Mouse (Mus musculus) frontal cortex, adult 2 months (tissue): ENCODE results near the gene Zfp777. TPM values are rescaled to one million over a fixed set of nuclear protein-coding genes. Genes with fewer than 3 reads are reported as not detected.

Source experiments
- DNase-seq, 2 experiments: peaks; one replicate each; pipeline ENCODE4 v3.0.0; 2022; ENCODE audit warnings: low spot score in 1 of 2; ENCODE audit errors: extremely low spot score in 1 of 2
- polyA plus RNA-seq: library from polyadenylated mRNA; depleted of rRNA; stranded (reverse); fragments of >200 nt; gene quantifications from 2 replicates; pipeline ENCODE4 v1.2.3, GENCODE M21; 2012; rRNA removed

Gene Zfp777
- polyA plus RNA-seq, 1 experiment = 22.9 TPM

DNA sequence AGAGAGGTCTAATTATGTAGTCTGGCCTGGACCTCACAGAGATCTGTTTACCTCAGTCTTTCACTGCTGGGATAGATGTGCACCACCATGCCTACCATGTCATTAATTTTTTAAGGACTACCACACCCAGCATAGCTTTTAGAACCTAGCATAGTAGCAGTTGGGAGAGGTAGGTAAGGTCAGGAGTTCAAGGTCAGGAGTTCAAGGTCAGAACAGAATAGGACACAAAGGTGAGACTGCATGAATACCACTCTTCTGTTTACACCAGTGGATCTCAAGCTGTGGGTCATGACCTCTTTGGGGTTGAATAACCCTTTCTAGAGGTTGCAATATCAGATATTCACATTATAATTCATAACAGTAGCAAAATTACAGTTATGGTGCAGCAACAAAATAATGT is 16.1 kb downstream of the Zfp777 start:
- DNase-seq = no peak

DNA sequence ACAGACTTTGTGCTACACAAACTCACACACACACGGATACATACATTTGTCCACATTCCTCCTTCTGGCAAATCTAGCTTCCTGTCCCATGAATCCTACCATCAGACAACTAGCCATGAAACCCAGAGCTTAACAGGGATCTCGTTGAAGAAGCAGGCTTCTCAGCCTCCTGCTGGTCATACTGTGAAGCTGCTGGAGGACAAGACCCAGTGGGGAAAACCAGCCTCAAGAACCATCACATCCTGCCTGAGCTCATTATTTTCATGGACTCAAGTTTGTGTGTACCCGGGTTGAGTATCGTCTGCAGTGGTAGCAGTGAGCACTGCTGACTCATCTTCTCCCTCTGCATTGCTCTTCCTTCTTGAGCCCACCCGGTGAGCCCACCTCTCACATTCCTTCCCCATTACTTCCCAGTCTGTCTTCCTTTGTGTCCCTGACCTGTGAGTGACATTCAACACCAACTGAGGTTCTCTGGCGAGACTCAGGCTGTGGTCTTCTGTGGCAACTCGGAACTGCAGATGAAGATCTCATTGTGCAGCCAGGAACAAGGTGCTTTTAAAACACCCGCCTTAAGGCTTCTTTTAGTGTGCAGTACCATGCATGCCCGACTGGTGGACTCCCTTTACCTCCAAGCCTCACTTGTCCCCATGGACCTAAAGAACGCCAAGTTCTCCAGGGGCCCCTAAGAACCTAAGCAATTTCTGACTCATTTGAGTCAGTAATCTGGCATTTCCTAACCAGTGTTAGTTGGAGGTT is 22.6 kb downstream of the Zfp777 start:
- no peak for DNase-seq

DNA sequence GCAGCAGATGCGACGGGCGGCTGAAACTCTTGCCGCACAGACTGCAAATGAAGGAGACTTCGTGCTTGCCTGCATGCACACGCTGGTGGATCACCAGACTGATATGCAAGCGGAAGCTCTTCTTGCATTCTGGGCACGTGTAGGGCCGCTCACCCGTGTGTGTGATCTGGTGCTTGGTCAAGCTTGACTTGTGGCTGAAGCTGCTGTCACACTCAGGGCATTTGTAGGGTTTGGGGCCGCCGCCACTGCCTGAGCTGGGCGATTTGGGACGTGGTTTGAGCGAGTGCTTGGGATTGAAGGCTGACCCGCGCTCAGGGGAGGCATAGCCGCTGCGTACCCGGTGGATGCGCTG is 23.7 kb downstream of the Zfp777 start:
- no peak for DNase-seq

DNA sequence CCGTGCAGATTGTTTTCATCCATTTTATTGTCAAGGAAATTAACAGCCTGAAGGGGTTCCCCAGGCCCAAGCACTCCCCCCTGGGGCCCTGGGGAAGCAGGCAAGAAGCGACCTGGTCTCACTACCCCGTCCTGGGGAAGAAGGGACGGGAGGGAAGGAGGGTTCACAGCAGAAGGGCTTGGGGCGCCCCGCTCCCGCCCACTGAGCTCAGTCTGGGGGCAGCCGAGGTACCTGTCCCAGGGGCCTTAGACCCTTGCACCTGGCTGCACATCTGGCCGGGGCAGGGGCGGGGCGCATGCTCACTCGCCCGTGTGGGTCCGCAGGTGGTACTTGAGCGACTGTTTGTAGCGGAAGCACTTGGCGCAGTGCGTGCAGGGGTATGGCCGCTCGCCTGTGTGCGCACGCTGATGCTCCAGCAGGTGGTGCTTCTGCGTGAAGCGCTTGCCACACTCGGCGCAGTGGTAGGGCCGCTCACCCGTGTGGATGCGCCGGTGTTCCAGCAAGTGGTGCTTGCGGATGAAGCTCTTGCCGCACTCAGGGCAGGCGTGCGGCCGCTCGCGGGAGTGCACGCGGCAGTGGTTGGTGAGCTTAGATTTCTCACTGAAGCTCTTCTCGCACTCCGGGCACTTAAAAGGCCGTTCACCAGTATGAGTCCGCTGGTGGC is 24.2 kb downstream of the Zfp777 start:
- no peak for DNase-seq

- no peak for DNase-seq
Measured at GRCm38 (mm10) chr6:48022672-48023071, 26.0 kb downstream of the Zfp777 start.

DNA sequence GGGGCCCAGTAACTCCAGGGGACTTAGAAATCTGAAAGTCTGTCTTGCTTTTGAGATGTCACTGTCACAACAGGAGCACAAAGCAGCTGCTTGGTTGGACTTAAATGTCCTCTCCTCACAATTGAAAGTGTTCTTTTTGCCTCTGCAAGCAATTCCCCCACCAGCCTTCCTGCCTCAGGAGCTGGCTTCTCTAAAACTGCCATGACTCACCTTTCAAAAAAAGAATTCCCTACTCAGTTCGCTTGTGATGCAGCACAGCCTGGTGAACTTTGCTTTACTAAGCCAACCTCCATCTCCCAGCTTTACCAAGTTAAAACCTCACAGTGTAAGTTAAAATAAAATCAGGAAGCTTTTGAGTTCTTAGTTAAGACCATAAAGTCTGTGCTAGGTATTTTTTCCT is 27.0 kb downstream of the Zfp777 start:
- peak in 1 of 2 experiments; percentile 61 for DNase-seq

DNA sequence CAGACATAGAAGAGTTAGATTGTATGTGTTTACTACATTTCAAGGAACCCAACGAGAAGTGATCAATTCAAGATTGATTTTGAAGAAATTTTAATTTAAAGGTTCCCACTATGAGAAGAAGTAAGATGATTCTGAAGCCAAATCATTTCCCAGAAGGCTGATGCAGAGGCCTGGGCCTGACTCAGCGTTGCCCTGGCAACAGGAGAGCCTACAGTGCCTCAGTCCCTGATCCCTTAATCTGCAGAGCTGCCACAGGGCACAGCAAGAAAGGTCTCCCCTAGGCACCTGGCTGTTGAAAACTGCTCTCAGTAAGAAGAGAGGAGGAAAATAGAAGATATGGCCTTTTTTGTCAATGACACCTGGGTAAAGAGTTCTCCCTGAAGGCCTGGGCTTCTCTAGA is 28.7 kb downstream of the Zfp777 start:
- peak in 1 of 2 experiments; percentile 64 for DNase-seq

DNA sequence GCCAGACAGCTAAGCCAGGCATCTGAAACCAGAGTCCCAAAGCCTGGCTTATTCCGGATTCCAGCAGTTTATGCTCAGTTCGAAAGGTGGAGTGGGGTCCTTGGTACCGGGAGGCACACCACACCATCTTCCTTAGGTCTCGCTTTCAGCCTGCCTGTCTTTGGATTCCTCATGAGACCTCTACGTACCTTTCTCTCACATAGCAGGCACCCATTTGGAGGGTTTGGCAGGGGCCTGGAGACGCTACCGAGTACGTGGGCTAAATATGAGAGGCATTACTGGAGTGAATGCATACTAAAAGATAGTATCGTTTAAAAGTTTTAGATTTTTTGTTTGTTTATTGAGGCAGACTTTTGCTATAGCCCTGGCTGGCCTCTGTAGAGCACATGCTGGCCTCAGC is 31.9 kb downstream of the Zfp777 start:
- no peak for DNase-seq

GRCm38 (mm10) chr6:48016090-48016521 is 32.6 kb downstream of the Zfp777 start:
- DNase-seq = peak in 1 of 2 experiments; percentile 62

DNA sequence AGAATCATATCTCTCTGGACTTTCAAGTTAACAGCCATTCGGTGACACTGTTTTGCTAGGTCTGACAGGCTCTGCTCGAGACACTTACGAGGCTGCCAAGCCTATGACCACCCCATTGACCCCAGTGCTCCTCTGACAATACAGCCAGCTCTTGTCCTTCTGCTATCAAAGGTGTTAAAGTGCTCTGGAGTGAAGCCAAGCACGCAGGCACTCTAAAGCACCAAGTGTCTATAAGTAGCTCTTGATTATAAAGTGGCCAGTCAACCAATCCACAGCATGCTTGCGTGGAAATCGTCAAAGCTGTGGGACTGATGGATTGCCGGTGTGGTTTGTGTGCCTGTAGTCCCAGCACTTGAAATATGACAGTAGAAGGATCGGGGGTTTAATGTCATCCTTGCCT is 38.0 kb downstream of the Zfp777 start:
- DNase-seq = no peak

GRCm38 (mm10) chr6:47995661-47996060 is 53.0 kb downstream of the Zfp777 start:
- DNase-seq = no peak

DNA sequence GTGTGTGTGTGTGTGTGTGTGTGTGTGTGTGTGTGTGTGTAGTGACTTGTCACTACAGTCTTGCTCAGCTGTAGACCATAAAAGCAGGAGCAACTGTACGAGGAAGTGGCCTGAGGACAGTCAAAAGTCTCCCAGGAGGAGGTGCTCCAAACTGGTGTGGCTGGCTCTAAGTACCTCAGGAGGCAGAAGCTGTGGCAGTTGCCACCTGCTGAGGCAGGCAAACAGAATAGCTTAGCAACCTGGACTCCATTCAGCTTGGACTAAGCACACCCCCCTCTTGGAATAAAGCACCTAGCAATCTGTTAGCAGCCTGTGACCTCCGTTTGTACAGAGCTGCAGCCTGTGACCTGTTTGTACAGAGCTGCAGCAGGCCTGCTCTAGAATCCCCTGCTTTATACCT is 64.8 kb downstream of the Zfp777 start:
- DNase-seq = no peak

GRCm38 (mm10) chr6:47978897-47979368 is 69.8 kb downstream of the Zfp777 start:
- DNase-seq = peak; percentile 69 to 88

DNA sequence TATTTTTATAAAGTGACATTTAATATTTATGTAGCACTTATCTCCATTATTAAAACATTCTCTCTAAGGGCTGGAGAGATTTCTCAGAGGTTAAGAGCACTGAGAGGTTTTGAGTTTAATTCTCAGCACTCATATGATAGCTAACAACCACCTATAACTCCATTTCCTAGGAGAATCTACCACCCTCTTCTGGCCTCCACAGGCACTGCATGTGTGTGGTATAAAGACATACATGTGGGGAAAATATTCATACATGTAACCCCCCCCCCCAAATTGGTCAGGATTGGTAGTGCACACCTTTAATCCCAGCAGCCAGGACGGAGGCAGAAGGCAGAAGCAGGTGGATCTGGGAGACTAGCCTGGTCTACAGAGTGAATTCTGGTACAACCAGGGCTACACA is 74.1 kb downstream of the Zfp777 start:
- no peak for DNase-seq

Other genes with a start within 250 kb of the Zfp777 start
- 35.4 and 36.8 TPM in 2 replicates for gene Pdia4, start 235.5 kb downstream of the Zfp777 start, polyA plus RNA-seq
- 2.4 TPM in 2 replicates for gene Zfp786, start 218.0 kb downstream of the Zfp777 start, polyA plus RNA-seq
- 14.3 and 15.4 TPM in 2 replicates for gene Zfp398, start 213.2 kb downstream of the Zfp777 start, polyA plus RNA-seq
- 11.2 and 11.5 TPM in 2 replicates for gene Zfp282, start 171.7 kb downstream of the Zfp777 start, polyA plus RNA-seq
- gene Zfp212, start 128.4 kb downstream of the Zfp777 start, polyA plus RNA-seq = 10.5 and 12.9 TPM in 2 replicates
- 28.6 and 34.0 TPM in 2 replicates for gene Zfp956, start 95.5 kb downstream of the Zfp777 start, polyA plus RNA-seq
- 29.6 and 29.9 TPM in 2 replicates for gene Zfp746, start 37.7 kb upstream of the Zfp777 start, polyA plus RNA-seq